Mouse (Mus musculus) kidney, adult 9 months (tissue): ENCODE results near the gene Izumo3.
"Not testable (repeated sequence)": the region's sequence is repeated elsewhere in the genome, so short reads cannot be mapped to it uniquely, and the experiment has no call there.

ENCODE experiments used
- DNase-seq: peaks from one replicate; pipeline ENCODE4 v3.0.0; 2022

The Izumo3 gene

DNA sequence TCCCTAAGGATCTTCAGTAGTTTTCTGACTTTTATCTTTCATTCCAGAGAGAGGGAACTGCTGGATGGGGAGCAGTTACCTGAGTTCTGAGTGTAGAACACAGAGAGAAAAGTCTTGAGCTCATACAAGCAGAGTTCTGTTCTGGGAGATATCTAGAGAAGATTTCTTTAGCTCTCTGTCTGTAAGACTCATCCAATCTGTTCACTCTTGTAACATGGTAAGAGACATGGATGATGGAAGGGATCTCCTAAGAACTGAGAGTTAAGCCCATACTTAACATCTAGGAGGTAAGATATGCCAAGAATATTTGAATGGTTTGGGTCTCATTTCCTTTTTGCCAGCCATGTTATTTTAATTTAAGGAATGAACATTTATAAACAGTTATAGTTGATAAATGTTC lies at the start of gene Izumo3:
Izumo3 (minus strand) TSS at position 101 of the 400 bp plus-strand sequence.
- no peak for DNase-seq

GRCm38 (mm10) chr4:92191649-92192048 lies 44.6 kb upstream of the Izumo3 start, which contains the start of gene Gm12666:
Gene Gm12666 (minus strand): TSS chr4:92191749.
- not testable (repeated sequence) for DNase-seq

DNA sequence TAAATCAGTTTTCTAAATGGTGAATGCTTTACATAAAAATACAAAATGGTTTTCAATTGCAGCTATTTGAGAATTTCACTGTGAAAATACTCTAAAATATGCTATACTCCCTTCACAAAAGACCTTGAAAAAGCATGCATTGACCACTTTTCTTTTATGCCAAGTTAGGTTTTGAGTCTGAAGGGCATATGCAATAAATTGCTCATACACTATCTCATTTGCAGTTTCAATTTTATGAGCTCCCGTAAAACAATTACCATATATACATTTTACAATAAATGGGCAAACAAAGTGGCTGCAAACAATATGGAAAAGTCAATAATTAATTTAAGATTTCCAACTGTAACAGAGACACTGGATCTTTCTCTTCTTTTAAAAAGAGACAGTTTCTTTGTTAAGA lies 5.6 kb upstream of the Izumo3 start:
- no peak for DNase-seq

- no peak for DNase-seq
Observed at GRCm38 (mm10) chr4:92111390-92111988, 35.5 kb downstream of the Izumo3 start.

DNA sequence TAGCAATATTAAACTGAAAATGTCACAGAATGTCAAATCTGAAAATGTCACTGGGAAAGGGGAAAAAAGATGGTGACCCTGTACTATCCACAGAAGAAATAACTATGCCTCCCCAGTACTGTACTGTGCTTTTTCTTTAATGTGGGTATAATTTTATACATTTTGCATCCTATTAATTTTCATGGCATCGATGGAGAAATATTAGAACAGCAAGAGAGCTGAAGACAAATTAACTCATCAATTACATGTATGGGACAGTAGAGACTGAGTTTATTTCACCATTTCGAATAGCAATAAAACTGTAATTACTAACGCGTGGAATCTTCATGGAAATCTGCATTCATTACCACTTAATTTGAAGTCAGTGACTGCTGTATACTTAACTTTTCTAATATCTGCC lies 49.6 kb downstream of the Izumo3 start:
- DNase-seq: no peak

GRCm38 (mm10) chr4:92095951-92096350 lies 51.1 kb downstream of the Izumo3 start:
- no peak for DNase-seq
